Mouse (Mus musculus): Measurements from ENCODE around the gene Sgcd. TPM values are rescaled to one million over a fixed set of nuclear protein-coding genes. Genes with fewer than 3 reads are reported as not detected.
A peak's percentile ranks its signal among the peaks of the same experiment; 100 is the strongest.

The Sgcd gene
- polyA plus RNA-seq, 1 experiment from 2014 or later = 4.0 TPM

GRCm38 (mm10) chr11:47149607-47150006 is 839.2 kb downstream of the Sgcd start:
- no peaks in the 10 kb centered on the region for H3K27me3 ChIP-seq
- 60% methylated on average over 9 of the region's 9 CpGs for WGBS
- H3K4me1 ChIP-seq (replicated peaks) = no peaks in the 10 kb centered on the region
- no peaks in the 10 kb centered on the region for H3K36me3 ChIP-seq
- no peak overlapping the region for H3K4me3 ChIP-seq
- H3K9me3 ChIP-seq = no peaks in the 10 kb centered on the region
- no peak overlapping the region for H3K4me2 ChIP-seq
- no peak overlapping the region for H3K9ac ChIP-seq
- no peak overlapping the region for H3K27ac ChIP-seq
- ATAC-seq (ENCODE audit: low FRiP score) = peak; percentile 66

GRCm38 (mm10) chr11:47139867-47140266 is 848.9 kb downstream of the Sgcd start:
- WGBS = 91% methylated on average over 2 of the region's 2 CpGs
- H3K4me1 ChIP-seq (replicated peaks) = no peaks in the 10 kb centered on the region
- H3K9ac ChIP-seq = no peak overlapping the region
- no peak overlapping the region for H3K4me3 ChIP-seq
- no peaks in the 10 kb centered on the region for H3K36me3 ChIP-seq
- H3K9me3 ChIP-seq = no peaks in the 10 kb centered on the region
- no peak overlapping the region for H3K4me2 ChIP-seq
- no peak for ATAC-seq (ENCODE audit: low FRiP score)
- H3K27ac ChIP-seq = no peak overlapping the region
- H3K27me3 ChIP-seq = no peaks in the 10 kb centered on the region

- no peaks in the 10 kb centered on the region for H3K36me3 ChIP-seq
- no peaks in the 10 kb centered on the region for H3K27me3 ChIP-seq
- H3K9me3 ChIP-seq = no peaks in the 10 kb centered on the region
- H3K4me2 ChIP-seq = no peak overlapping the region
- WGBS = 90% methylated on average over 1 of the region's 1 CpGs
- no peak overlapping the region for H3K27ac ChIP-seq
- no peak overlapping the region for H3K9ac ChIP-seq
- H3K4me1 ChIP-seq (replicated peaks) = no peaks in the 10 kb centered on the region
- no peak for ATAC-seq (ENCODE audit: low FRiP score)
- no peak overlapping the region for H3K4me3 ChIP-seq
These were observed 849.5 kb downstream of the Sgcd start for GRCm38 (mm10) chr11:47139271-47139670.

- H3K27me3 ChIP-seq = no peaks in the 10 kb centered on the region
- 95% methylated on average over 6 of the region's 6 CpGs for WGBS
These were observed 856.4 kb downstream of the Sgcd start for GRCm38 (mm10) chr11:47132410-47132809.

GRCm38 (mm10) chr11:47130432-47130831 is 858.3 kb downstream of the Sgcd start:
- H3K4me2 ChIP-seq = no peak overlapping the region
- H3K9ac ChIP-seq = no peak overlapping the region
- no peaks in the 10 kb centered on the region for H3K4me1 ChIP-seq (replicated peaks)
- ATAC-seq (ENCODE audit: low FRiP score) = no peak
- 71% methylated on average over 3 of the region's 3 CpGs for WGBS
- no peaks in the 10 kb centered on the region for H3K36me3 ChIP-seq
- no peak overlapping the region for H3K4me3 ChIP-seq
- H3K27me3 ChIP-seq = no peaks in the 10 kb centered on the region
- H3K9me3 ChIP-seq = no peaks in the 10 kb centered on the region
- no peak overlapping the region for H3K27ac ChIP-seq

More at GRCm38 (mm10) chr11:47132410-47132809, 856.4 kb downstream of the Sgcd start:
- Histone ChIP-seq H3K27ac (no peak overlapping the region), H3K4me2 (no peak overlapping the region), H3K36me3 (no peaks in the 10 kb centered on the region), H3K4me1 (replicated peaks) (no peaks in the 10 kb centered on the region), H3K9me3 (no peaks in the 10 kb centered on the region), H3K4me3 (no peak overlapping the region), H3K9ac (no peak overlapping the region)
- ATAC-seq (ENCODE audit: low FRiP score) = no peak

GRCm38 (mm10) chr11:47129992-47130391 is 858.8 kb downstream of the Sgcd start:
- H3K4me3 ChIP-seq = no peak overlapping the region
- H3K9ac ChIP-seq = no peak overlapping the region
- no peaks in the 10 kb centered on the region for H3K36me3 ChIP-seq
- H3K9me3 ChIP-seq = no peaks in the 10 kb centered on the region
- no peak overlapping the region for H3K27ac ChIP-seq
- H3K4me1 ChIP-seq (replicated peaks) = no peaks in the 10 kb centered on the region
- no peak overlapping the region for H3K4me2 ChIP-seq
- no peaks in the 10 kb centered on the region for H3K27me3 ChIP-seq
- 60% methylated on average over 7 of the region's 7 CpGs for whole genome bisulfite sequencing
- ATAC-seq (ENCODE audit: low FRiP score) = no peak

GRCm38 (mm10) chr11:47129166-47129565 is 859.6 kb downstream of the Sgcd start:
- ATAC-seq (ENCODE audit: low FRiP score) = no peak
- H3K9me3 ChIP-seq = no peaks in the 10 kb centered on the region
- 85% methylated on average over 1 of the region's 1 CpGs for WGBS
- H3K4me1 ChIP-seq (replicated peaks) = no peaks in the 10 kb centered on the region
- no peaks in the 10 kb centered on the region for H3K27me3 ChIP-seq
- H3K36me3 ChIP-seq = no peaks in the 10 kb centered on the region
- no peak overlapping the region for H3K4me3 ChIP-seq
- H3K4me2 ChIP-seq = no peak overlapping the region
- no peak overlapping the region for H3K27ac ChIP-seq
- no peak overlapping the region for H3K9ac ChIP-seq

- no peaks in the 10 kb centered on the region for H3K36me3 ChIP-seq
- H3K4me2 ChIP-seq = no peak overlapping the region
- no peaks in the 10 kb centered on the region for H3K27me3 ChIP-seq
- 82% methylated on average over 3 of the region's 3 CpGs for whole genome bisulfite sequencing
- H3K4me1 ChIP-seq (replicated peaks) = no peaks in the 10 kb centered on the region
- H3K4me3 ChIP-seq = no peak overlapping the region
- no peak overlapping the region for H3K27ac ChIP-seq
- no peaks in the 10 kb centered on the region for H3K9me3 ChIP-seq
- no peak overlapping the region for H3K9ac ChIP-seq
- ATAC-seq (ENCODE audit: low FRiP score) = no peak
These were observed 860.4 kb downstream of the Sgcd start for GRCm38 (mm10) chr11:47128331-47128730.

- no peak for ATAC-seq (ENCODE audit: low FRiP score)
- Histone ChIP-seq H3K4me2 (no peak overlapping the region), H3K27me3 (no peaks in the 10 kb centered on the region), H3K36me3 (no peaks in the 10 kb centered on the region), H3K4me1 (replicated peaks) (no peaks in the 10 kb centered on the region), H3K4me3 (no peak overlapping the region), H3K9me3 (no peaks in the 10 kb centered on the region), H3K9ac (no peak overlapping the region), H3K27ac (no peak overlapping the region)
- WGBS = 85% methylated on average over 1 of the region's 1 CpGs
These were observed 867.9 kb downstream of the Sgcd start for GRCm38 (mm10) chr11:47120874-47121273.

GRCm38 (mm10) chr11:47117896-47118295 is 870.9 kb downstream of the Sgcd start:
- Histone ChIP-seq H3K4me3 (no peak overlapping the region), H3K27ac (no peak overlapping the region), H3K9me3 (no peaks in the 10 kb centered on the region), H3K36me3 (no peaks in the 10 kb centered on the region), H3K27me3 (no peaks in the 10 kb centered on the region), H3K4me2 (no peak overlapping the region), H3K9ac (no peak overlapping the region), H3K4me1 (replicated peaks) (0 out of 2 replicates have a peak, but pooled peaks cover 3% of the 10 kb centered on the region)
- 21% methylated on average over 2 of the region's 2 CpGs for WGBS
- no peak for ATAC-seq (ENCODE audit: low FRiP score)

GRCm38 (mm10) chr11:47114366-47114765 is 874.4 kb downstream of the Sgcd start:
- ATAC-seq (ENCODE audit: low FRiP score) = no peak
- H3K4me1 ChIP-seq (replicated peaks) = 0 out of 2 replicates have a peak, but pooled peaks cover 3% of the 10 kb centered on the region
- H3K9ac ChIP-seq = no peak overlapping the region
- no peaks in the 10 kb centered on the region for H3K27me3 ChIP-seq
- 89% methylated on average over 4 of the region's 4 CpGs for WGBS
- H3K4me2 ChIP-seq = no peak overlapping the region
- H3K4me3 ChIP-seq = no peak overlapping the region
- H3K36me3 ChIP-seq = no peaks in the 10 kb centered on the region
- no peaks in the 10 kb centered on the region for H3K9me3 ChIP-seq
- no peak overlapping the region for H3K27ac ChIP-seq

- Histone ChIP-seq H3K27me3 (no peaks in the 10 kb centered on the region), H3K36me3 (no peaks in the 10 kb centered on the region), H3K9me3 (no peaks in the 10 kb centered on the region), H3K27ac (no peak overlapping the region), H3K4me1 (replicated peaks) (0 out of 2 replicates have a peak, but pooled peaks cover 3% of the 10 kb centered on the region), H3K4me2 (no peak overlapping the region), H3K4me3 (no peak overlapping the region), H3K9ac (no peak overlapping the region)
- WGBS = 70% methylated on average over 5 of the region's 5 CpGs
- no peak for ATAC-seq (ENCODE audit: low FRiP score)
These were observed 875.7 kb downstream of the Sgcd start for GRCm38 (mm10) chr11:47113081-47113480.

- Histone ChIP-seq H3K27me3 (no peaks in the 10 kb centered on the region), H3K36me3 (no peaks in the 10 kb centered on the region), H3K27ac (no peak overlapping the region), H3K4me1 (replicated peaks) (0 out of 2 replicates have a peak, but pooled peaks cover 3% of the 10 kb centered on the region), H3K4me3 (no peak overlapping the region), H3K9ac (no peak overlapping the region), H3K4me2 (no peak overlapping the region), H3K9me3 (no peaks in the 10 kb centered on the region)
- ATAC-seq (ENCODE audit: low FRiP score) = no peak
These were observed 878.5 kb downstream of the Sgcd start for GRCm38 (mm10) chr11:47110314-47110713.

Data from hindbrain, embryonic 13.5 days (tissue).